Mouse (Mus musculus) CD8-positive naive resting alpha-beta T cell, adult 2 months (primary cell): ENCODE results near the gene Bloc1s1.

Experiments
- DNase-seq, 2 experiments: peaks; one replicate each; pipeline ENCODE4 v3.0.0; 2022; ENCODE audit warnings: low read depth in 2 of 2, low spot score in 2 of 2

Gene Bloc1s1

DNA sequence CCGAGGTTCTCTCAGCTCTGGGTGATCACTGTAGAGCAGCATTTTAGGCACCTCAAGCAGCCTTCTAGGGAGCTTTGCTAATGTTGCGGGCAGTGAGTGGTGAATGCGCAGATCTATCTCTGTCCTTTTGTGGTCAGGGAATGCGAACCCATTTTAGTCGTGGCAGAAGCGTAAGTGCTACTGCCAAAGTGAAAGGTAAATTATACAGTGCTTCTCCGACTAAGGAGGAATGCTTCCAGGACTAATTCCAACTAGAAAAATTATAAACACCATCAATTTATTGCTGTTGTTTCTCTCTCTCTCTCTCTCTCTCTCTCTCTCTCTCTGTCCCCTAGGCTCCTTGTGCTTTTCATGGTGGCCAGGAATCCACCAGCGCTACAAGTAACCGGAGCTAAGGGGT lies at the start of gene Bloc1s1:
Gene Bloc1s1, minus strand, starts transcription at position 101 of the 400 bp plus-strand sequence.
- no peak for DNase-seq

DNA sequence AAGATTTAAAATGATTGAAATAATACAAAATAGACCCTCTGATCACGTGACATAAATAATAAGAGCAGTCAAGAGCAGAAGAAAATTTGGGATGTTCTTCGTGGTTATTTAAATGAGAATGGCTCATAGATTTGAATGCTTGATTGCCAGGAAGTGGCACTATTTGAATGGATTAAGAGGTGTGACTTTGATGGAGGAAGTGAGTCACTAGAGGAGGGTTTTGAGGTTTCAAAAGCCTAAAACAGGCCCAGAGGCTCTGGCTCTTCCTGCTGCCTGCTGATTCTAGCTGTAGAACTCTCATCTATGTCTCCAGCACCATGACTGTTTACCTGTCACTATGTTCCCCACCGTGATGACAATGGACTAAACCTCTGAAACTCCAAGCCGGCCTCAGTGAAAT lies 49.0 kb upstream of the Bloc1s1 start:
- DNase-seq = no peak

DNA sequence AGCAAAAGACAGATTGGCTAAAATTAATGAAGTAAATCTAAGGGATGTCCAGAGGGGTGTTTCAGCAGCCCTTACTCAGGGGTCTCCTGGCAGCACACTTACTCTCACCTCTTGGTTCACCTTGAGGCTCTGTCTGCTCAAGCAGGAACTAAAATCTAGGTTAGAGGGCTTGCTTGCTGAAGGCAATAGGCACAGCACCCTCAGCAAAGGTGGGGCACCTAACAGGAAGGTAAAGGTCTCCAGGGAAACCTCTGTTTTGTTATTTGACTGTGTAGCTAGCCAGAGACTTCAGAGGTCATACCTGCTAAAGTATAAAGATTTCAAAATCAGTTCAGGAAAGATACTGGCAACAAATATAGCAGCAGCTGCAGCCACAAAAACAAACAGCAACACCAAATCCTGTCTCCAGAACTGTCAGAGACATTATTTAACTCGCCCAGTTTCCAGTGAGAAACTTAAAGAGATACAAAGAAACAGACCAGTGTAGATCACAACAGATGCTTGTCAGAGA lies 47.0 kb upstream of the Bloc1s1 start:
- DNase-seq = no peak

DNA sequence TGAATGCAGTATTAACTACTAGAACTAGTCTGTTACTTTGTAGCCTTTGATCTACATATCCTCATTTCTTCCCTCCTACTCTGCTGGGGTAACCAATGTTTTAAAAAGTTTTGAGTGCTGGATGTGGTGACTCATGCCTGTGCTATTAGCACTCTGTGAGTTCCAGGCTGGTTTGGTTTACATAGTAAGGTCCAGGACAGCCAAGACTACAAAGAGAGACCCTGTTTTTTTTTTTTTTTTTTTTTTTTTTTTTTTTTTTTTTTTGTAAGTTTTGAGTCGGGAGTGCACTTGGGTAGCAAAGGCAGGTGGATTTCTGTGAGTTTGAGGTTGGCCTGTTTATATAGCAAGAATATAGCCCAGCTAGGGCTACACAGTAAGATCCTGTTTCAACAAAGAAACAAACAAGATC lies 44.5 kb upstream of the Bloc1s1 start:
- no peak for DNase-seq

DNA sequence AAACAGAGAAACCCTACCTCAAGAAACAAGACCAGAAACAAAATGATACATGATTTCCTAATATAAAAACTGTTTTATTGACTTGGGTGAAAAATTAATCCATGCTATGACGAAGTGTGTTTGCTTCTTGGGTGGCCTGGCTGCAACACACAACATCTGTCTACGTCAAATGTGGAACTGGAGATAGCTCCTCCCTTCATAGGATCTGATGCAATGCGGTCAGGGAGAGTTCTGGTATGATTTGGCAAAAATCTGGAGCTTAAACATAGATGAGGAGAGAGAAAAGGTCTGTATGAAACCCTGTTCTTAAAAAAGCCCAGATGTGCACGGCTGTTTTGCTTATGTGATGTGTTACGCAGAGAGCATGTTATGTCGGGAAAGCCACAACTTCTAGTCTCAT lies 42.0 kb upstream of the Bloc1s1 start:
- no peak for DNase-seq

DNA sequence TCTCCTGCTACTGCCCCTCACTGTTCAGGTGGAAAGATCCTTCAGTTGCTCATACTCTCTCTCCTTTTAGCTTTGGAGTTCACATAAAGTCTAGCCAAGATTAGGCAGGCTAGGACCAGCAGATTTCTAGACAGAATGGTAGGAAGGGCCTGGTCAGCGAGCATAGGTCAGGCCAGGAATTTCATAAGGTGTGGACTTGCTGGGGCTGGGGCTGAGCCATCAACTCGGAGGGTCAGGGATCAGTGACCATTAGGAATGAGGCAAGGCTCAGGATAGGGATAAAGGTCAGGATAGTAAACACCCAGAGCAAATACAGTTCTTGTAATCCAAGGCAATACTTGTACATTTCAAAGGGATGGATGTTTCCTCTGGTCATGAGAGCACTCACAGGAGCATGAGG lies 41.1 kb upstream of the Bloc1s1 start:
- DNase-seq = no peak

DNA sequence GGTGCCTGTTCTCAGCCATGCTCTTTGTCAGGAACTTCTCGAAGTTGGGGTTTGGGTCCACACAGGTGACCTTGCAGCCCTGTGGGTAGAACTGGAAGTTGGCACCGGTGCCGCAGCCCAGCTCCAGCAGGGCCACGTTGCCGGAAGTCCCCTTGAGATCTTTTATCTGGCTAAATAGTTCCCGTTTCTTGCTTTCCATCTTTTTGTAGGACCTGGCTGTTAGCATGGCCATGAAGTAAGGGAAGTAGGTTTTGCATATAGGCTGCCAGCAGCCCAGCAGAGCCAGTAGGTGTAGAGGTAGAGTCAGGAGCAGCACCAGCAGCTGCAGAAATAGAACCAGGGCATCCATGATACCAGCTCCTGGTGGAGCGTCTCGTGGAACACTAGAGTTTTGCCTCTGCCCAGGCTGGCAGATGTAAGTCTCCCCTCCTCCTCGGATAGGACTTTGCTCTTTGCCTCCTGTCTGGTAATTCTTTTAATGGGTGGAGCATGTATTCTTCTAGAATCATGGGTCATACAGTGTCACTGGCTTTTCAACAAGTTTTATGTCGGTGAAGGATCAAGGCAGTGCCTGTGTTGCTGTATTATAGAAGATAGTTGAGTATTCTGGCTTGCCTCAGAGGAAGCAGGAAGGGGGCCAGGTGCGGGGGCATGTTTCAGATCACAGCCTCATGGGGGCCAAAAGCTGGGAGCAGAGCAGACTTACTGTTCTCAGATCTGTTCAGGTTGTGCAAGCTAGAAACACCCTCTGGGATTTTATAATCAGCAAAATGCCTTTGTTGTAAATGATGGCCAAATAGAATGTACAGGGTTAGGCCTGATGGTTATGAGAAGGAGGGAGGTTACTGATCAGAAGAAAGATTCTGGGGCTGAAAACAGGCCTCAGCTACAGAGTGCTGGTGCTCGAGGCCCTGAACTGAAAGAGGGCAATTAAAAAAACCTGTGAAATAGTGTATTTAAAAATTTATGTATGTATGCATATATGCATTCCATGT lies 37.1 kb upstream of the Bloc1s1 start, which contains the start of gene Mettl7b:
Gene Mettl7b, minus strand, starts transcription at position 399 of the 995 bp plus-strand sequence.
- DNase-seq = no peak

DNA sequence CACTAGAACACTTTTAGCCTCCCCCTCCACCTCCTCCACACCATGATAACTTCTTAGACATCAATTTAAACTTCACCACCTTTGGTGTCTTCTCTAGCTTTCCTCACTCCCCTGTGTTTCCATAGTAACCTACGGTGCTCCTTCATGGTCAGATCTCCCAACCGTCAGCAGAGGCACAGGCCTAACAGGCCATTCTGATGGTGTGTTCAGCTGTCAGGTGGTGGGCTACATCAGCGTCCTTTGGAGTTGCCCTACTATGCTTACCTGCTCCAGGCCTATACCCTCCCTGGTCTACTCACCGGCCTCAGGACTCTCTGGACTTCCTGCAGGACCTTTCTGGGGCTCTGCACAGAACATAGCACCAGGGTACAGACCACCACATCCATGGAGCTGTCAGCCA lies 36.3 kb upstream of the Bloc1s1 start:
- no peak for DNase-seq

DNA sequence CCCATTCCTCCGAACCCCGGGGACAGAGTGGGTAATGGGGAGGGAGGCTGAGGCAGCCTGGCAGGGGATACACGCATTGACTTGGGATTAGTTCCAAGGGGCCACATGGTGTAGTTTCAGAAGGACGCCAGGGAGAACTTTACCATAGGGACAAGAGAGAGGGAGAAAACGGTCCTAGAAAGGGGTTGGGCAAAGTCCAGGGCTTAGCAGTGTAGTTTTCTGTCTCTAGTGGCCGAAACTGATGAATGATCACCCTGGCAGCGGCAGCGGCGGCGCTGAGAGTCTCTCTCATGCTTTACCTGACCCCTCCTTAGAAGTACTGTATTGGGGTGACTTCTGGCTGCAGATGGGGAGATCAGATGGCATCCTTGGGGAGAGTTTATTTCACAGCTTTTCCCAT lies 34.5 kb upstream of the Bloc1s1 start:
- no peak for DNase-seq

DNA sequence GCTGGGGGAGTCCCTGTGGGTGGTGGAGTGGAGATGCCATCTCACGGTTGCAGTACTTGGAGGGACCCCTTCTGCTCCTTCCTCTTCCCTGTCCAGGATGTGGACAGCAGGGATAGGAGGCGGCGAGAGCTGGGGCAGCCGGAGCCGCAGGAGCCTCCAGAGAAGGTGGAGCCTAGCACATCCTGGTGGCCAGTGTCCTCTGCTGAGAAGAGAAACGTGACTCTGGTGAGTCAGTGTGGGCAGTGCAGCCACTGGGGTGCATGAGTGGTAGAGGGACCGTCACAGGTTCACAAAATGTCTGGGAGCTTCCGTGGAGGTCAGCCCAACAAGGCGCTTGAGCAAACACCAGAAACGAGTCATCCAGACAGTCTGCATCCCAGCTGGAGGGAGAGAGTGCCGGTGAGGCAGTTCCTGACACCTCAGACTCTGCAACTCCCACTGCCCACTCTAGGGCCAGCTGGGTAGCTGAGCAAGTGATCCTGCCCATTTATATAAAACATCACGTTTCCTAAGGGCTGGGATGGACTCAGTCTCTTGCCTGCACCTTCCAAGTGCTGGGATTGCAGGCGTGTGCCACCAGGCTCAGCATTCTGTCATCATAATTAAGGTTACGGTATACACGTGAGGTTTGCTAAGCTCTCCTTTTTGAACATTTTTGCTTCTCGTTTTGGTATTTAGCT lies 26.5 kb upstream of the Bloc1s1 start:
- DNase-seq = no peak

DNA sequence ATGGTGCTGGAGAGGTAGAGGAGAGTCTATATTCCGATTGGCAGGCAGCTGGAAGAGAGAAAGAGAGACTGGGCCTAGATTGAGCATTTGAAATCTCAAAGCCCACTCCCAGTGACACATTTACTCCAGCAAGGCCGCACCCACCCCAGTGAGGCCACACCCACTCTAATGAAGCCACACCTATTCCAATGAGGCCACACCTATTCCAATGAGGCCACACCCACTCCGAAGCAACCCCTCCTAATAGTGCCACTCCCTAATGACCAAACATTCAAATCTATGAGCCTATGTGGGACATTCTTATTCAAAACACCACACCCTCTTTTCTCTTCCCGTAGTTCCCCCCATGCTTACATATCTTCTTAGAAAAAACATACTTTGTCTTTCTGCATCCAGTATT lies 23.7 kb upstream of the Bloc1s1 start:
- no peak for DNase-seq

DNA sequence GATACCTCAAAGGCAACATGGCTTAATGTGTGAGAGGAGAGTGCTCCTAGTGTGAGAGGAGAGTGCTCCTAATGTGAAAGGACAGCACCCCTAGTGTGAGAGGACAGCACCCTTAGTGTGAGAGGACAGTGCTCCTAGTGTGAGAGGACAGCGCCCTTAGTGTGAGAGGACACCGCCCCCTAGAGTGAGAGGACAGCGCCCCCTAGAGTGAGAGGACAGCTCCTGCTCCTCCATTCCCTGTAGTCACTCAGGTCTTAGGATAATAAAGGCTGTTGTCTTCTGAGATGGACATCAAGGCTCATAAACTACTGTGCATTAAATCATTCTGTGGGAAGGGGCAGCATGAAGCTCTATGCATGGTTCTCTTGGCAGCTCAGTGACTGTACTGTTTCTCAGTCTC lies 21.8 kb upstream of the Bloc1s1 start:
- DNase-seq = peak in 1 of 2 experiments; percentile 25

DNA sequence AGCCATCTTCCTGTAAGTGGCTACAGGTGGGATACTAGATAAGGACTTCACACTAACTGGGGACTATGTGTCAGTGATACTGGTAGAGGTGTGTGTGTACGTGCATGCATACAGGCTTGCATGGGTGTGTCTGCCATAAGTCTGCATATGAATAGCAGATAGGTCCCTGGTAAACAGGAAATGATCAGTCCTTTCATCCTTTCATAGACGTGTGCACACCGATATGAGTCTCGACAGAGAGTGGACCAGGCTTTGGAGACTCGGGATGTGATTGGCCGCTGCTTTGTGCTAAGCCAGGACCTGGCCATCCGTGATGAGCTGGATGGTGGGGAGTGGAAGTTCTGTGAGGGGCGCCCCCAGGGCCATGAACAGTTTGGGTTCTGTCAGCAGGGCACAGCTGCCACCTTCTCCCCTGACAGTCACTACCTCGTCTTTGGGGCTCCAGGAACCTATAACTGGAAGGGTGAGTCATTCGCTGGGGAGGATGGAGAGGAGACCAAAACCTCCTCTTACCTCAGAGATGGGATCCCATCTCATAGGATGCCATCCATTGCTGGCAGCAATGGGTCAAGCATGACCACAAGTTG lies 16.7 kb upstream of the Bloc1s1 start:
- no peak for DNase-seq

DNA sequence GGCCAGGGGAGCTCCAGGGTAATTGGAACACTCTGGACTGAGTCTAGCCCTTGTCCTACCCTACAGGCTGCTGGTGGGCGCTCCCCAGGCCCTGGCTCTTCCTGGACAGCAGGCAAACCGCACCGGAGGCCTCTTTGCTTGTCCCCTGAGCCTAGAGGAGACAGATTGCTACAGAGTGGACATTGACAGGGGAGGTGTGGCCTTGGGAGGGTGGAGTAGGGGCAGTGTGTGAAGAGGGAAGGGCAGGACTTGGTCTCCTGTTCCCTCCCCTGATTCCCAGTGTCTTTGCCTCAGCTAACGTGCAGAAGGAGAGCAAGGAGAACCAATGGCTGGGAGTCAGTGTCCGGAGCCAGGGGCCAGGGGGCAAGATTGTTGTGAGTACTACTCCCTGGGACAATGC lies 15.1 kb upstream of the Bloc1s1 start:
- DNase-seq = no peak

DNA sequence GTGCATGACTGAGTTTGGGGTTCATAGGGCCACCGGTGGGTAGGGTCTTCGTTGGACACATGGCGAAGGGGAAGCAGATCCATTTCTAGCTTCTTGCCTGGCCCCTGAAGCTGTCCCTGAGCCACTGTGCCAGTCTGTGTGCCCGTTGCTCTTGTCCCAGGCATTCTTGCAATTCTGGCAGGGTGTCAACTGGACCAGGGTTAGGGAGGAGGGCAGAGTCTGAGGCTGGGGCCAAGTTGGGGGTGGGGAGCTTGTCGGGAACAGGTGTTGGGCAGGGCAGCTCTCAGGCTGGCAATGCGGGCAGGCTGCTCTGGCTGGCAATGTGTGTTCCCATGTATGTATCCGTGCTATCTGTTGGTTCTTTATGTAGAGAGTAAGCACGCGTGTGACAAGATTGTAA lies 14.6 kb upstream of the Bloc1s1 start:
- DNase-seq = no peak

DNA sequence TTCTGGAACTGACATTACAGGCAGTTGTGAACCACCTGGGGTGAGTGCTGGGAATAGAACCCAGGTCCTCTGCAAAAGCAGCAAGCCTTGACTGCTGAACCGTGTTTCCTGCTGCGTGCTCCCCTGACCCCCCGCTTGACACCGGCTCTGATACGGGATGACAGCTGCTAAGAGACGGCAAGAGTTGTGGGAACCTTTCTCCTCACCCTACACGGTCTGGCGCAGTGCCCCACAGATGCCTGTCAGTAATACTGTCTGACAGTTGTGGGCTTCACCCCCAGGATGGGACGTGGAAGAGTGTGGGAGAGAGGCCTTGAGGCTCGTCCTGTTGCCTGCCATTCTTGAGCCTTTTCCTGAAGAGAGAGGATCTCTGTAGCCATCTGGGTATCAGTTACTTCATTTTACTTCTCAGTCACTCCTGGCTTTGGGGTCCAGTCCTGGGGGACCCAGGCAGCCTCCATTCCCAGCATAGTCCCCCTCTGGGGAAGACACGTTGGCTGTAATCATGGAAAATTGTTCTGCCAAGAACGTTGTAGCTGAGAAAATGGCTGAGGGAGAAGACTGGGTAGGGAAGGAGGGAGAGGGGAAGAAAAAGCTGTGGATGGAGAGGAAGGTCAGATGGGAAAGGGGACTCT lies 14.0 kb upstream of the Bloc1s1 start:
- no peak for DNase-seq

DNA sequence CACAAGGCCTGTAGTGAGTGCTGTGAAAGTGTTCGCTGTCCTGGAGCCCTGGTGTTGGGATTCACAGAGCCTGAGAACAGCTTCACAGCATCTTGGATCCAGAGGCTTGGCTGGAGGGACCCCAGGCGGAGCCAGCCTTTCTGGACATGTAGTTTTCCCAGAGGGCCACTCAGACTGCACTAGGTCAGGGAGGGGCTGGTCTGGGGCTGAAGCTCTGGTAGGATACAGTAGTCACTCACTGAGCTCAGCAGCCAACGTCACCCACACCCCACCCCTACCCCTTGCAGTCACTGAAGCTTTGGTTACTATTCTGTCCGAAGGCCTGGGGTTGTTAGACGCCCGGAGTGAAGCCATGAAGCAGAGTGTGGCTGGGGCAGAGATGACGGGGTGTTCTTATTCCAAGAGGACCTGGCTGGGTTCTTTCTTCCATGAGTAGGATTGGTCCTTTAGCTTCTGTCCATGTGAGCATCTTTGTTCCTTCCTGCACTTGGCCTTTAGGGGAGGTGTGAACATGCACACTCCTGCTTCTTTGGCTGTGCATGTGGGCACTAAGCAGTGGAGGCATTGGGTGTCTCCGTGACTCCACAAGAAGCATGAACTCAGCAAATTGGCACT lies 12.1 kb upstream of the Bloc1s1 start:
- DNase-seq = no peak

DNA sequence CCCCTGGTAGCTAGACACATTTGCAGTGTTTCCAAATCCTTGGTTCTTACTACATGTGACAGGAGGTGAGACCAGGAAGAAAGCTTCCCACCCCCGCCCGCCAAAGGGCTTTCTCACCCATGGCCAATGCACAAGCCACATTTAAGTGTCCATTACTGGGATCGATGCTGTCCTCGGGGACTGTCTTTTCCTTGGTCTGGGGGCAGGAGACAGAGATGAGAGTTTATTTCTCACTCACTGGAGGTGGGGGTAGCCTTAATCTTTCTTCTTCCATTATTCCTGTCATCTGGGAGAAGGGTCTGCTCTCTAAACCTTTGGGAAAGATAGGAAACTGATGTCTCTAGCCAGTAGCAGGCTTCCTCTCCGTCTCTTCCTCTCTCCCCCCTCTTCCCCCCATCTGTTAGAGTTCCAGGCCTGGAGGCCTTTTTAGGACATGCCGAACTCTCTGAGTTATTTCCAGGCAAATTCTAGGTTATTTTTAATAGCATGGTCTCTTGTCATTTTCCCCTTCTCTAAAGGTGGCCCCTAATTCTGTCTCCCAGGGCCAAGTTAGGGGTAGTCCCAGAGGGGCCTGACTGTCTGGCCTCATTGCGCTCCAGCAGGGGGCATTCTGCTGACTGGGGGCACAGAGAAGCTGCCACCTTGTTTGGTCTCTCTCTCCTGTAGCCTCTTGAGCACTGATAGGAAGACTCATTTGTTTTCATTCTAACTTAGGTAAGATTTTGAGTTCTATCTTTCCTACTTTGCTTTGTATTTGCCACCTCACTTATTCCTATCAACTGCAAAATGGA lies 11.4 kb upstream of the Bloc1s1 start:
- no peak for DNase-seq

DNA sequence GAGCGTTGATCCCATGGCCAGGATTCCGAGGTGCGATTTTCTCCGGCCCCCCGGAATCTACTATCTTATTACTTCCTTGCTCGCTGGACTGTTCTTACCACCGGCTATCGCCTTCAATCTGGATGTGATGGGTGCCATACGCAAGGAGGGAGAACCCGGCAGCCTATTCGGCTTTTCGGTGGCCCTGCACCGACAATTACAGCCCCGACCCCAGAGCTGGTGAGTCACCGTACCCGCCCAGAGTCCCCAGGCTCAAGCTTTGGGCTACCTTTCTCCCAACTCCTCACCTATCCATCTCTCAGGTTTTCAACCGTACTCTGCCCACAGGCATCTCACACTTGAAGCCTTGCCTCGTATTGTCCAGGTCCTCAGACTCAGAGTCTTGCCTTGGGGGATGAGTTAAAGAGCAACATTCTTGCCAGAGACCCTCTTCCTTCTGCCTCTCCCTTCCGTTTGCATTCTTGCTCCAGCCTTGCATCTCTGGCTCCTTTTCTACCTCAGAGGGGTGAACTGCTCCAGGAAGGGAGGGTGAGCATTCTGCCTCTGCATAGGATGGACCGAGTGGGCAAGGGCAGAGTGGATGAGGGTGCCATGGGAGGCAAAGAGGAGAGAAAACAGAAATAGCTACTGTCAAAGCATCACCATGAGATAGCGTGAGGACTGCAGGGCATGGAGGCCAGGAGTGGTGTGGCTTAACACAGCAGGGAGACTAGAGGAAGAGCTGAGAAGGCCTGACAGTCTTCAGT lies 10.3 kb upstream of the Bloc1s1 start:
- DNase-seq = no peak
